Mouse (Mus musculus) cortical plate, adult 2 months (tissue): ENCODE data around the gene Rogdi. TPM values are rescaled to one million over a fixed set of nuclear protein-coding genes. Genes with fewer than 3 reads are reported as not detected.

Experiments used
- H3K27ac ChIP-seq: fragments of 200-500 bp; 2 replicates; pipeline ENCODE4 v1.5.1; 2012; ENCODE audit warnings: low read length, control low read depth, inconsistent platforms; ENCODE audit not compliant: insufficient read depth
- H3K4me1 ChIP-seq: fragments of 200-500 bp; 2 replicates; pipeline ENCODE4 v1.6.1; 2011; ENCODE audit warnings: low read length; ENCODE audit not compliant: control insufficient read depth, insufficient read depth
- H3K4me3 ChIP-seq: fragments of 200-500 bp; 2 replicates; pipeline ENCODE4 v1.5.1; 2011; ENCODE audit warnings: mild to moderate bottlenecking, low read length, control low read depth; ENCODE audit not compliant: insufficient read depth
- CTCF ChIP-seq: fragments of 200-500 bp; IDR thresholded peaks from 2 replicates; pipeline ENCODE4 v1.5.1; 2011; ENCODE audit warnings: mild to moderate bottlenecking, control low read depth, low read length; ENCODE audit not compliant: insufficient read depth; ENCODE audit errors: extremely low read depth
- POLR2A ChIP-seq: fragments of 200-500 bp; IDR thresholded peaks from 2 replicates; pipeline ENCODE4 v1.6.1; 2011; ENCODE audit warnings: mild to moderate bottlenecking, low read length, control low read depth; ENCODE audit not compliant: insufficient read depth; ENCODE audit errors: extremely low read depth
- polyA plus RNA-seq: library from polyadenylated mRNA; depleted of rRNA; stranded (reverse); fragments of >200 nt; gene quantifications from 2 replicates; pipeline ENCODE4 v1.2.3, GENCODE M21; 2012

The Rogdi gene
- polyA plus RNA-seq, 1 experiment = 300 TPM

DNA sequence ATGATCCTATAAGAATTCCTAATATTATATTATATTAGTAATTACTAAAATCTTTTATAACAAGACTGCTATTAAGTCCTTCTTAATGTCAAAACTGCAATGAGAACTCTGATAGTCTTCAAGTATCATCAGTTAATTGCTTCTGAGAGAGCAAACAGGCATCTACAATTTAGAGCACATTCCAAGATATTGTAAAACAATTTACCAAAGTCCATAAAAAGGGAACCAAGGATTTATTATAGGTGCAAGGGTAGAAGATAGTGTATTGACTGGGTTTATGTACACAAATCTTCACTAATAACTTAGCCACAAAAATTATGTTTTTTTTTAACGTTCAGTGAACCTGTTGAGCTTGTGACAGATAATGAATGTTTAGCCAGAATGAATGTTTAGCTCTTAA is 14.4 kb downstream of the Rogdi start:
- TF ChIP-seq POLR2A (no peak), CTCF (no peak)
- H3K27ac ChIP-seq = no peak overlapping the region
- no peak overlapping the region for H3K4me3 ChIP-seq
- no peaks in the 10 kb centered on the region for H3K4me1 ChIP-seq

- H3K4me3 ChIP-seq = no peak within 1 kb of the TSS
- H3K4me1 ChIP-seq = no peaks in the 10 kb centered on the region
- H3K27ac ChIP-seq = no peak within 1 kb of the TSS
- no peak for TF ChIP-seq CTCF
- no peak for TF ChIP-seq POLR2A
These were observed 15.8 kb downstream of the Rogdi start, which contains the start of gene Sept12 for GRCm38 (mm10) chr16:4997553-4997952. Sept12 (minus strand) TSS chr16:4997852.

DNA sequence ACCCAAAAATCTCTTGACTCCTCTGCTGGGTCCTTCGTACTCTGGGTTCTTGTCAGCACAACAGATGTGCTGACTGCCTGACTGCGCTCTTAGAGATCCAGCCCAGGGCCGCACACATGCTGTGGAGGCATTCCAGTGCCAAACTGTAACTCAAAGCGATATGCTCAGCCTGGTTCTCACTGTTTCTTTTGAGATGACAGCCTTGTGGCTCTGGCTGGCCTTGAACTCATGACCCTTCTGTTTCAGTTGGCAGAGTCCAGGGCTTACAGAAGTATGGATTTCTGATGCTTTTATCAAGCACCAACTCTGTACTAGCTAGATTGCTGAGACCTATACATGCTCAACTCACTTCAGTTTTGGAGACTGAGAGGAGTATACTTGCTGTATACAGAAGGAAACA is 20.1 kb downstream of the Rogdi start:
- TF ChIP-seq POLR2A (no peak), CTCF (no peak)
- Histone ChIP-seq H3K4me1 (no peaks in the 10 kb centered on the region), H3K4me3 (no peak overlapping the region), H3K27ac (no peak overlapping the region)

DNA sequence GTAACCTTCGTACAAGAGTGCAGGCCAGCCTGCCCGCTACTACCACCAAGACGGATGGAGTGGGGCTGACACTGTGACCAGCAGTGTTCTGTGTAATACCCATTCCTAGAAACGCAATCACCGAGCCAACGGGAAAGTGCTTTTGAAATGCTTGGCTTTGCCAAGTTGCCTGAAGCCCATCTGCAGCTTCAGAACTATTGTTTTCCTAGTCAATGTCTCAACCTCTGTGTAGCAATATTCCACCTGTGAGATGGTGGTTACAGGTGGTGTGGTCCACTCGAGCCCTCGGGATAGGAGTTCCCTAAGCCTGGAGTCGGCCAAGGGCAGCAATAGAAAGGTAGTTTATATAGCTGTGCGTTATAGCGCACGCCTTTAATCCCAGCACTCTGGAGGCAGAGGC is 28.6 kb downstream of the Rogdi start:
- no peak overlapping the region for H3K4me3 ChIP-seq
- H3K27ac ChIP-seq = no peak overlapping the region
- no peak for TF ChIP-seq POLR2A
- TF ChIP-seq CTCF = no peak
- H3K4me1 ChIP-seq = no peaks in the 10 kb centered on the region

GRCm38 (mm10) chr16:4979755-4980380 is 33.5 kb downstream of the Rogdi start:
- Histone ChIP-seq H3K4me1 (peaks cover 14% of the 10 kb centered on the region), H3K27ac (no peak overlapping the region), H3K4me3 (no peak overlapping the region)
- TF ChIP-seq CTCF (peak; percentile 46), POLR2A (no peak)

DNA sequence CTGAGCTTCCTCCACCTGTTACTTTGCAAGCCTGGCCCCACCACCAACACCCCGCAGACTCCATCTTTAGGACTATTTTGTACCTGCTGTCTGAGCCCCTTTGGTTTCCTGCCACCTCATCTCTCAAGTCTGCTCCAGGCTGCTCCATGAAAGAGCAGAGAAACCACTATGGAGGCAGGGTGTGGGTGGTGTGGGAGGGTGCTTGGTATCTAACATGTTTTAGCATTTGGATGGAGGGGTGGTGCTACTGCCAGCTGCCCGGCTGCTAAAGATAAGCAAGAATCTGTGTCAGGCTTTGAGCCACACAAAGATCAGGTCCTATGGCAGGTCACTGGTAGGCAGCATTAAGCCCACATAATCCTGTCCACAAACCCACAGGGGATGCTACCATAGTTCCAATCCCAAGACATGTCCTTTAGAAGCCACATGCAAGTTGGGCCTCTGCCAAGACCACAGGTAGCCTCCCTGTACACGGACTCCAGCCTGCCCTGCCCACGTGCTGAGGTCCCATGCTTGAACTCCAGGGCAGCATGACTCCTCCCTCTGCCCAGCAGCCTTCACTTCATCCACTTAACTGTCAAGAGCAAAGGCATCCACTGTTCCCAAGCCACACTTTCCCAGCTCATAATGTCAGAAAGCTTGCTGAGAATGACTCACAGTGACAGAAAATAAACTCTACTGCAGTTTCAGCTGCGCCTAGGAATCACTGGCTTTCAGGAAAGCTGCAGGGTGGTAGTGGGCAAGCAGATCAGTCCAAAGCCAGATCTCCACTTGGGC is 34.9 kb downstream of the Rogdi start:
- H3K27ac ChIP-seq = peak overlapping the region; percentile 82
- peaks cover 14% of the 10 kb centered on the region for H3K4me1 ChIP-seq
- no peak for TF ChIP-seq POLR2A
- TF ChIP-seq CTCF = no peak
- H3K4me3 ChIP-seq = no peak overlapping the region

- TF ChIP-seq CTCF = no peak
- TF ChIP-seq POLR2A = no peak
- Histone ChIP-seq H3K4me3 (no peak overlapping the region), H3K27ac (no peak overlapping the region), H3K4me1 (peaks cover 14% of the 10 kb centered on the region)
These were observed 37.2 kb downstream of the Rogdi start for GRCm38 (mm10) chr16:4976180-4976579.

- TF ChIP-seq CTCF (no peak), POLR2A (no peak)
- Histone ChIP-seq H3K27ac (no peak overlapping the region), H3K4me3 (no peak overlapping the region), H3K4me1 (peaks cover 14% of the 10 kb centered on the region)
These were observed 38.8 kb downstream of the Rogdi start for GRCm38 (mm10) chr16:4974521-4974920.

DNA sequence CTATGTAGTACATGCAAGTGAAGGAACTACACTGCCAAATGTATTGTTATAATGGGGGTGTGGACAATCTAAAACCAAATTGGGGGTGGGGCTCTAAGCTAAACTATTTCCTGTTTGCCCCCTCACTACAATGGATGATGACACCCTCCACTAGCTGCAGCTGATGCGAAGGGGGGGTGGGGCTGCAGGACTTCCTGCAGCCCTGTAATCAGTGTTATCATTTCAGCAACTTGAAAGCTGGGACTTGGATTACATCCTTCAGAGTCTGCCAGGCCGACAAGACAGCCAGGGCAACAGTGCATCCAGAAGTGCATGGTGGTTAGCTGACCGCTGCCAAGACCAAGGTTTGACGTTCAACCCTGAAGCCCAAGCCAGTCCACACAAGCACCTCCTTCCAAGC is 41.7 kb downstream of the Rogdi start:
- Histone ChIP-seq H3K4me1 (0 out of 2 replicates have a peak, but pooled peaks cover 2% of the 10 kb centered on the region), H3K27ac (no peak overlapping the region), H3K4me3 (no peak overlapping the region)
- TF ChIP-seq POLR2A = no peak
- no peak for TF ChIP-seq CTCF
